Mouse (Mus musculus) left cerebral cortex, adult 8-10 months (tissue): ENCODE results near the gene Wdr46. TPM values are rescaled to one million over a fixed set of nuclear protein-coding genes. Genes with fewer than 3 reads are reported as not detected.
"Not testable (repeated sequence)": the region's sequence is repeated elsewhere in the genome, so short reads cannot be mapped to it uniquely, and the experiment has no call there.

ENCODE experiments used
- DNase-seq, 2 experiments: peaks; one replicate each; pipeline ENCODE4 v3.0.0; 2022; ENCODE audit warnings: low spot score in 2 of 2
- total RNA-seq, 4 experiments: library from RNA; stranded (reverse); gene quantifications; 2 replicates each; pipeline ENCODE4 v1.2.4; 2022

The Wdr46 gene
- total RNA-seq, result 10 to 100 TPM; 10.9 to 14.7 (median 13.7) TPM

DNA sequence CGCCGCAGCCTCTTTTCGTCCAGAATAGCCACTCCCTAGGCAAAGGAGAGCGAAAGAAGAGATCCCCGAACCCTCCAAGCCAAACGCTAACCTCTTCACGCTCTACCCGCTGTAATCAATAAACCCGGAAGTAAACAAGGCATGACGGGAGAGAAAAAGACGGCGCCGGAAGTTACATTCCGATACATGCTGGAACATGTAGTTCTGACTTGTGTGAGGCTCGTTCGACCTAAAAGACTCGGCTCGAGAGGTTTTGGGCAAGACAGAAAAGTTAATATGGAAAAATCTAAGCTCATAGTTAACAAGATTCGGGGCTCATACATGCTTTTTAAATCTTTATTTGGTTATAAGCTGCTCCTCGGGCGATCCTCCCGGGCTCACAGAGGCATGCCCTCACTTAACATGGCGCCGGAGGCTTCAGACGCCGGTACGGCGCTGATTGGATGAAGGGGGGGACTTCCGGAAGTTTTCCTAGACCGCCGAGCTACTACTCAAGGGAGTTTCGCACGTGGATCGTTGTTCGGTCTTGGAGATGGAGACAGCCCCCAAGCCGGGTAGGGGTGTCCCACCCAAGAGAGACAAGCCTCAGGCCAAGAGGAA lies at the start of gene Wdr46, which contains the start of gene Pfdn6:
TSS of gene Wdr46 (plus strand) at position 455 of the 600 bp plus-strand sequence.
TSS of gene Pfdn6 (minus strand) at position 138 of the 600 bp plus-strand sequence.
- peak in 1 of 2 experiments; percentile 66 for DNase-seq

DNA sequence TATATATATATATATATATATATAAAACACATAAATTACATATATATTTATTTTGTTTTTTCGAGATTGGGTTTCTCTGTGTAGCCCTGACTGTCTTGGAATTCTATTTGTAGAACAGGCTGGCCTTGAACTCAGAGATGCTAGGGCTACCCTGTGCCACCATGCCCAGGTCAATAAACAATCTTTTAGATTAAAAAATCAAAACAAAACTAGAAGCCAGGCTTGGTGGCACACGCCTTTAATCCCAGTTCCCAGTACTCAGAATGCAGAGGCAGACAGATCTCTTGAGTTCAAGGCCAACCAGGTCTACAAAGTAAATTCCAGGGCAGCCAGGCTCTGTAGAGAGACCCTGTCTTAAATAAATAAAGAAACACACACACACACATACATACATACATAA lies 49.1 kb upstream of the Wdr46 start:
- DNase-seq, result no peak

DNA sequence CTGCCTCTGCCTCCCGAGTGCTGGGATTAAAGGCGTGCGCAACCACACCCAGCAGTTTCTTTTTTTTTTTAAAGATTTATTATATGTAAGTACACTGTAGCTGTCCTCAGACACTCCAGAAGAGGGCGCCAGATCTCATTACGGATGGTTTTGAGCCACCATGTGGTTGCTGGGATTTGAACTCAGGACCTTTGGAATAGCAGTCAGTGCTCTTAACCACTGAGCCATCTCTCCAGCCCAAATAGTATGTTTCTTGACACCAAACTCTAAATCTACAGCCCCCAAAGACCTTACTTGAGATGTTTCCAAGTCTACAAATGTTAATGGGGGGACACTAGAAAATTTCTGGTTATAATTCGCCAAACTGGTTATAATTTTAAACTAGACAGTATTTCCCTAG lies 48.6 kb upstream of the Wdr46 start:
- DNase-seq, result not testable (repeated sequence)

DNA sequence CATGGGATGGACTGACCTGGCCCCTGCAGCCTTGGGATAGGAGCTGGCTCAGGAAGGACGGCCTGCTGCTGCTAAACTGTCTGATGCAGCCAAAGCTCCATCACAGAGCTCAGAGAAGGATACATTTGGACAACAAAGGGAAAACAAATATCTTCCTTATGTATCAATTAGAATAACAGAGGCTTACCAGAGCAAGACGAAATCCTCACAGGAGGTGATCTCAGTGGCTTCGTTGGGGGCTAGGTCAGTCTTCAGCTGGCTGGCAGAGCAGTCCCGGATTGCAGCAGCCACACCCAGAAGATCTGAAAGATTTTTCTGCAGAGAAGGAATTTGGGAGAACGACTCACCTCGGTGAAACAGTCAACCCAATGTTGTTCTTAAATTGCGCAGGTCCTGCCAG lies 48.0 kb upstream of the Wdr46 start:
- DNase-seq, result no peak

DNA sequence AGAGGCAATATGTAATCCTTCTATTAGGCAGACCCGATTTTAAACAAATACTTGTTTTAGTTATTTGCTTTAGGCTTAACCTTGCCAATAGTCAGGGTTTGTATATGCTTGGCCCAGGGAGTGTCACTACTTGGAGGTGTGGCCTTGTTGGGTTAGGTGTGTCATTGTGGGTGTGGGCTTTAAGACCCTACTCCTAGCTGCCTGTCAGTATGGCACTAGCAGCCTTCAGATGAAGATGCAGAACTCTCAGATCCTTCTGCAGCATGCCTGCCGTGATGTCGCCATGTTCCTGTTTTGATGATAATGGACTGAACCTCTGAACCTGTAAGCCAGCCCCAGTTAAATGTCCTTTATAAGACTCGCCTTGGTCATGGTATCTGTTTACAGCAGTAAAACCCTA lies 47.4 kb upstream of the Wdr46 start:
- not testable (repeated sequence) for DNase-seq

DNA sequence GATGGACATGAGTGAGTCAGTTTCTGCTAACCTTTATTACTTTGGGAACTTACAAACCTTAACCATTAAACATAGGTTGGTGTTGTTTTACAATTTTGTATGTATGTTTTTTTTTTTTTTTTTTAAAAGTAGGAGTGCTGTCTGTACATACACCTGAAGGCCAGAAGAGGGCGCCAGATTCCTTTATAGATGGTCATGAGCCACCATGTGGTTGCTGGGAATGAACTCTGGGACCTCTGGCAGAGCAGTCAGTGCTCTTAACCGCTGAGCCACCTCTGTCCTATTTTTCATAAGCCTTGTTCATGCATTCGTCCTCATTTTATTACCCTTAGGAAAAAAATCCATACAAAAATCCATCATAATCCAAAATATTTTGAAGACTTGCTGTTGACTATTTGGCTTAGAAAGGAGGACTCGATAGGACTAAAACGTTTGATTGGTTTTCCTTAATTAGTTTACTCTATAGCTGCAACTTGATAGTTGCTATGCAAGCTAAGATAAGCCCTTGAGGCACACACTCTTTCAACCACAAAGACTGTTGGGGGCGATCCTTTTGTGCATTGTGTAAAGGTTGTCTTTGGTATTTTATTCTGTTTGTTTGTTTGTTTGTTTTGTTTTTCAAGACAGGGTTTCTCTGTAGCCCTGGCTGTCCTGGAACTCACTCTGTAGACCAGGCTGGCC lies 43.2 kb upstream of the Wdr46 start:
- no peak for DNase-seq

DNA sequence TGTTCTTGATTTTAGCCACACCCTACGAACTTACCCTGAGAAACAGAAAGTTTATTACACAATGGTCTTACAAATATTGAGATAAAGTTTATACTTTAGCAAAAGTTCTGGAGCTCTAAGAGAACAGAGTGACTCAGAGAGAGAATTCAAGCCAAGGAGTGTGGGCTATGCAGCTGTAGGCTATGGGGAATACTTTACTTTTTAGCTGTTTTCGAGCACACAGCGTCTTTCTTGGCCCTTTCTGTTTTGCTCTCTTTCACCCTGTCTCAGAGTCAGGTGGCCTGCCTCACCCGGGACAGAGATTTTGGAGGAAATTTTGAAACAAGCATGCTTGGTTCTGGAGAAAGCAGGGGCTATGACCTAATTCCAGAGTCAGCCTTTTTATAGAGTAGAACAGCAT lies 42.3 kb upstream of the Wdr46 start:
- DNase-seq, result not testable (repeated sequence)

DNA sequence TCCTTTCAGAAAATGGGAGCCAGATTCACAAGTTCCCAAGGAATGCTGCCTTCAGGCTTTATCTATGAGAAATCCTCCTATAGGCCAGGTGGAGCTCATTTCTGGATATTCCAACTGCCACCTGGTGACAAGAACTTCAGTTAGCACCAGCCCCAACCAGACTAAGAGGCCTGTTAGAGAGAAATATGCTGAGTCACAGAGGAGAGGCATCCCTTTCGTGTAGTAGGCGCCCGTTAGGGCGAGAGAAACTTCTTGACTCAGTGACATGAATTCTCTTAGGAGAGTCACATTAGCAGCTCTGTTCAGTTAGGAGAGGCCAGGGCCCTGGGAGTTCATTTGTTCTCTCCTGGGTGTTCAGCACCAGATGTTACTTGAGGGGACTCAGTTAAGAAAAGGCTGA lies 40.8 kb upstream of the Wdr46 start:
- DNase-seq, result no peak

DNA sequence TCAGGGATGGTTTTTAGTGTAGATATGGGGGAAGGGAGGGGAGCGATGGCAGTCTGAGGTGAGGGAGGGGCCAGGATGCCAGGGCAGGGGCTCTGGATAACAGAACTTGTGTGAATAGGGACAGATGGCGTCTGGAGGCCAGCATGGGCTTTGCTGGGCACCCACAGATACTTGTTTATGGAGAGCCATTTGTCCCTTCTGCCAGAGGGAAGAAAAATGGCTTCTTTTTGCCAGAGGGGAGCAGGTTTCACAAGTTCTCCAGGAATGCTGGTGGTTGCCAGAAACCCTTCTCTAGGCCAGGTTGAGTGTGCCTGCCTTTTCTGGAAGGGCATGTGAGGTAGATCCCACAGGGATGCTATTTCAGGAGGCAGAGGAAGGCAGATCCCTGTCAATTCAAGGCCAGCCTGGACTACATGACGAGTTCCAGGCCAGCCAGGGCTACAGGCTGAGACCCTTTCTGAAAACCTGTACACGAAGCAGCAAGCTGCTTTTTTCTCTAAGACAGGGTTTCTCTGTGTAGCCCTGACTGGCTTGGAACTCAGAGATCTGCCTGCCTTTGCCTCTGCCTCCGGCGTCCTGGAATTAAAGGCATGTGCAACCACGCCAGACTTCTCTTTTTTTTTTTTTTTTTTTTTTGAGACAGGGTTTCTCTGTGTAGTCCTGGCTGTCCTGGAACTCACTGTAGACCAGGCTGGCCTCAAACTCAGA lies 40.0 kb upstream of the Wdr46 start:
- DNase-seq, result no peak

DNA sequence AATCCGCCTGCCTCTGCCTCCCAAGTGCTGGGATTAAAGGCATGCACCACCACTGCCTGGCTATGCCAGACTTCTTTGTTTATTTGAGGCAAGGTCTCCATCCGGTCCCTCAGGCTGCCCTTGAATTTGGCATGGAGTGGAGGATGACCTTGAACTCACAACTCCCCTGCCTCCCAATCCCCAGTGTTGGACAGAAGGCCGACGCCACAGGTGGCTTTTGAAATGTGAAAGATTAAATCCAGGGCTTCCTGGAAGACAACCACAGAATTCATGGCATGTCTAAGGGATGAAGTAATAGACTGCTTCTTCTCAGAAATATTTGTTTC lies 39.5 kb upstream of the Wdr46 start:
- no peak for DNase-seq

DNA sequence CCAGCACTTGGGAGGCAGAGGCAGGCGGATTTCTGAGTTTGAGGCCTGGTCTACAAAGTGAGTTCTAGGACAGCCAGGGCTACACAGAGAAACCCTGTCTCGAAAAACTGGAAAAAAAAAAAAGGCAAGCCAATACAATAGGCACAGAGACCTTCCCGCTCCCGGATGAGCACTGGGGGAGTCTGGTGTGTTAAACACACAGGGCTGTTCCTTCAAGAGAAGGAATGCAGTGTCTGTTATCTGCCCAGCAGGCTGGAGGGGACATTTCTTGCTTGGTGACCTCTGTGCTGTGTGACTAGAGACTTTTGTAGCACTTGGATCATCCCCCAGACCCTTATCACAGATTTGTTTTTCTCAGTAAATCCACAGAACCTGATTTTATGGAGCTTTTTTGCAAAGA lies 38.8 kb upstream of the Wdr46 start:
- no peak for DNase-seq

DNA sequence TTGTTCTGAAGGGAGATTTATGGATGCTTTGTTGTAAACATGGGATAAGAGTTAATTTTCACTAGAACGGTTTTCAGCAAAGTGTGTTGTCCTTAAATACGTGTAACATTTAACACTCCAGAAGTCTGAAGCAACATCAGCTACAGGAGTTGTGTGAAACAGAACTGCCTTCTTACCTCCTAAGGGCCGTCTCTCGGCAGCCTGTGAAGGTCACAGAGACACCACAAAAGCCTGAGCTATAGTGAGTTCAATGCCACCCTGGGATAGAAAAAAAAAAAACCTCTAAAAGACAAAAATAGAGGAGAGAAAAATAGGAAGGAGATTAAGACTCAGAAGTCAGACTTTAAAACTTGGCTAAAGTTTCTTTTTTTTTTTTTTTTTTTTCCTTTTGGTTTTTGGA lies 38.4 kb upstream of the Wdr46 start:
- DNase-seq, result no peak

DNA sequence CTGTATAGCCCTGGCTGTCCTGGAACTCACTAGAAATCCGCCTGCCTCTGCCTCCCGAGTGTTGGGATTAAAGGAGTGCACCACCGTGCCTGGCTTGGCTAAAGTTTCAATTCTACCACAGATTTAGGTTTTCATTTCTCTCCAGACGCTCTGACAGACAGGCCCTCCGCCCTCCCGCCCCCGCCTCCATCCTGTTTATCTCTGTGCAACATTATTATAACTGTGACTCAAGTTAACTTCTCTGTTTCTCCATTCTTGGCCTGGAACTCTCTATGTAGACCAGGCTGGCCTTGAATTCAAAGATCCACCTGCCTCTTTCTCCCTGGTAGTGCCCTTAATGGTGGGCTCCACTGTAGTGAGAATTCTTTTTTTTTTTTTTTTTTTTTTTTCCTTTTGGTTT lies 38.0 kb upstream of the Wdr46 start:
- DNase-seq, result no peak

DNA sequence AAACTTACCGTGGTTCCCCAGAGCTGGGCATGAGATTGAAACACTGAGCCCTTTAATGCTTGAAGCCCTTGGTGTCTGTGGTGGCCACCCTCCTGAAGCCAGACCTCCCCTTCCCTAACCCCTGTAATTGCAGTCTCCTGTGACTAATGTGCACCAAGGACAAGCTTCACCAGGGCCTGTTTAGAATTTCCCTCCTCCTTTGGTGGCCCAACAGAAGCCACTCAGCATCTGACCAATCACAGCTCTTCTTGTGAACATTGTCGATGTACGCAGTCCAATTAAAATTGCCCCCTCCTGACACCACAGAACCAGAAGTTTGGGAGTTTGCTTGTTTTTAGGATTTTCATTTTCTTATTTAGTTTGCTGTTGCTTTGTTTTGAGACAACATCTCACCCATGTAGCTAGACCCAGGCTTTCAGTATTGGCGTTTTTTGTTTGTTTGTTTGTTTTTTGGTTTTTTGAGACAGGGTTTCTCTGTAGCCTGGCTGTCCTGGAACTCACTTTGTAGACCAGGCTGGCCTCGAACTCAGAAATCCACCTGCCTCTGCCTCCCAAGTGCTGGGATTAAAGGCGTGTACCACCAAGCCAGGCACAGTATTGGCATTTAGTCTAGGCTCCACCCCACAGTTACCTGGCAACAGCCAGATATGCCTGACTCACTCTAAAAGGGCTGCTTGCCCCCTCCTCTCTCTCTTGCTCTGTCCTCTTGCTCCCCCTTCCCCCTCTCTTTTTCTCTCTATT lies 36.4 kb upstream of the Wdr46 start:
- not testable (repeated sequence) for DNase-seq

DNA sequence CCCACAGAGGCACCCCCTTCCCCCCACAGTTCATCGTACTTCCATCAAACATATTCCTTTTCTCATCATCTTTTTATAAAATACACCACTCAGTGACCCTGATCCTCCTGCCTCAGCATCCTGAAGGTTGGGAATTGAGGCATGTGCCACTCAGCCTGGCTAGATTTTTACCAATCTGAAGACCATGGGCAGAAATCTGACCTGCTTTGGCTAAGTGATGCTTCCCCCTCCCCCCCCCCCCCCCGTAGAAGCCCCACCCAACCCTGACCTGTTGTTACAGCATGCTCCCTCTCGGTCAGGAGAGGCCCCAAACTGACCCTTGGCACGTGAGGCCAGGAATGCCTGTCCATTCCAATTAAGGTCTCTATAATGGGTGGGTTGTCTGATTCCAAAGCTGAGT lies 35.6 kb upstream of the Wdr46 start, which contains the start of gene Platr17:
TSS of gene Platr17 (plus strand) at position 301 of the 400 bp plus-strand sequence.
- DNase-seq, result not testable (repeated sequence)

DNA sequence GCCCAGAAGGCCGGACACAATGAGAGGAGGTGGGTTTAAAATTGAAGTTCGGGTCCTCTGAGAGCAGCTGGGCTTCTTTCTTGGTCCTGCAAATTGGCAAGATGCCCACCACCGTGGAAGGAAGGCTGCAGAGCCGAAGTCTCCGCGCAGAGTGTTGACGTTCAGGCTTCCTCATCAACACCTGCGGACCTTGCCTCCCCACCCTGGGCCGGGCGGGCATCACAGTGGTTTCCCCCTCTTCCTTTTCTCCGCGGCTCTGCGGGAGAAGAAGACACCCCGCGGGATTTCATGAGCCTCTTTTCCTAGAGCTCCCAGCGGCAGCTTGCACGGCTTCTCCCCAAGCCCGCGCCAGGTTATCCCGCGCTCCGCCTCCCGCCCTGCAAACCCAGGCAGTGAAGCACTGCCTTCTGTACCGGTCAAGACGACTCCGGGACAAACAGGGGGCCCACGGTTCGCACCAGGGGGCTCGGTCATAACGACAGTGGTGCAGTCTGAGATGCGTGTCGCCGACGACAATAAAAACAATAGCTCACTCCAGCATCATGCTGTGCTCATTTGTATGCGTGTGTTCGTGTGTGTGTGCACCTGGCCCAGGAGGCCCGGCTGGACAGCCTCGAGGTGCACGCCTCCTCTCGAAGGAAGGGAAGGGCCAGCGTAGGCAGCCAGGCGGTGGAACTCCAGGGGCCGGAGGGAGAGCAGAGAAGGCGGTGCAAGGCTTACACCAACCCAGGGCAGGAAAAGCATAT lies 32.0 kb upstream of the Wdr46 start:
- peak in 1 of 2 experiments; percentile 63 for DNase-seq

DNA sequence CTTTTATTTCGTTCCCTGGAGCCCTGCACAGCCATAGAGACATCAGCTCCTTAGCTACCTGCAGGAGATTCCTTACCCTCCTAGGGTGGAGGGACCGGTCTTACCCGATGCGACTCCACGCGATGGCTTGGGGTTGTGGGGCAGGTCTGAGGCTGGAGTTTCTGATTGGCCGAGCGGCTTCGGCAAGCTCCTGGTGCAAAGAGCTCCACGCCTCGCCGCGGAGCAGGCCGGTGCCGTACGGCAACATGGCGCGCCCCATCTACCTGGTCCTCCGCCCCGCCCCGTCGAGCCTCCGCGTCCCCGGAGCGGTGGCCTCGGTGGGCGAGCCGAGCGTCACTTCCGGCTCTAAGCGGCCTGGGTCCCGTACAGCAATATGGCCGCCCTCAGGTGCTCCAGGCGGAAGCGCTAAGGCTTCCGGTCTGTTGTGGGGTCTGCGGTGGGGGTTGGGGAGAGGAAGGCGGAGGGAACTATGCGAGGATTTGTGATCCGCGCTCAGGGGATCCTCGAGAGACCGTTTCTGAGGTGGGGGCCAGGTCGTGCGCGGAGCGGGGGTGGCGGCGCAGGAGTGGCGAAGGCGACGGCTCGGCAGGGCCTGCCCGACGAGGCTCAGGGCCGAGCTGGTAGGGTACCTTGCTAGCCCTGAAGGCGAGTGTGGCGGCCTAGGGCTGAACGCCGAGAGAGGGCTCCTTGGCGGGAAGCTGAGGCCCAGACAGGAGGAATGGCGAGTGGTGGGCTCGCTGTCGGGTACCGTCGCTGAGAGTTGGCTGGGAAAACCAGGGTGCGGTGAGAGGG lies 31.2 kb upstream of the Wdr46 start, which contains the start of gene Daxx:
TSS of gene Daxx (plus strand) at position 338 of the 792 bp plus-strand sequence.
- DNase-seq, result peak; percentile 94 to 99

DNA sequence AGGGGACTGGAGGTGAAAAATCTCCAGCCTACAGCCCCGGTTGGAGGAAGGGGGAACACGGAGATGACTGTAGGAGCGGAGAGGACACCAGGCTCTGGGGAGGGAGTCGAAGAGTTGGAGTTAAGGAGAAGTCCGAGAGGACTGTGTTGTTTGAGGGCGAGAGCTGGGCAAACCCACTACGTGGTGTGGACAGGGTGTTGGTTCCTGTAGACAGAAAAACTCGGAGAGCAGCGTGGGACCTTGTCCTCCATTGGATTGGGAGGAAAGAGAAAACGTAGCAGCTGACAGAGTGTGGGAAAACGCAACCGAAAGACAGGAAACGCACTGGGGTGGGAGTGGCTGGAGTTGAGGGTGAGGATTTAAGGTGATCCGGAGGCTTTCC lies 30.6 kb upstream of the Wdr46 start:
- DNase-seq, result no peak

DNA sequence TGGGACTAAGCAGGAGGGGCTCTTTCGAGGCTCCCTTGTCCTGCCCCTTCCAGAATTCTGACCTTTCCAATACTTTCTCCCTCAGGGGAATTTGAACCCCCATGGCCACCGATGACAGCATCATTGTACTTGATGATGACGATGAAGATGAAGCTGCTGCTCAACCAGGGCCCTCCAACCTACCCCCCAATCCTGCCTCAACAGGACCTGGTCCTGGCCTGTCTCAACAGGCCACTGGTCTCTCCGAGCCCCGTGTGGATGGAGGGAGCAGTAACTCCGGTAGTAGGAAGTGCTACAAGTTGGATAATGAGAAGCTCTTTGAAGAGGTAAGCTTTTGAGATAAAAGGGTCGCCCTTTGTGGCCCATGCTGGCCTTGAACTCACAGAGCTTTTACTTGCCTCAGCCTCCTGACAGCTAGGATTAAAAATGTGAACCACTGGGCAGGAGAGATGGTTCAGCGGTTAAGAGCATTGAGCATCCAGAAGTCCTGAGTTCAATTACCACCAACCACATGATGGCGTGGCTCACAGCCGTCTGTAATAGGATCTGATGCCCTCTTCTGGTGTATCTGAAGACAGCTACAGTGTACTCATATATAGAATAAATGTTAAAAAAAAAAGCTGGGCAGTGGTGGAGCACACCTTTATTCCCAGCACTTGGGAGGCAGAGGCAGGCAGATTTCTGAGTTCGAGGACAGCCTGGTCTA lies 30.0 kb upstream of the Wdr46 start:
- DNase-seq, result no peak
